Mouse (Mus musculus) myocyte (in vitro differentiated cells): ENCODE measurements around the gene Cyp17a1.

Experiments
- CEBPB ChIP-seq: IDR thresholded peaks from 2 replicates; pipeline ENCODE4 v1.6.1; 2011; ENCODE audit warnings: mild to moderate bottlenecking, moderate library complexity; ENCODE audit not compliant: poor library complexity, insufficient read depth, severe bottlenecking
- E2F4 ChIP-seq: IDR thresholded peaks from one replicate; pipeline ENCODE4 v1.6.1; 2011; ENCODE audit warnings: mild to moderate bottlenecking, control low read depth, moderate library complexity; ENCODE audit not compliant: insufficient read depth
- MAX ChIP-seq: IDR thresholded peaks from one replicate; pipeline ENCODE4 v1.6.1; 2011; ENCODE audit warnings: low read depth, mild to moderate bottlenecking, control low read depth
- MYOD1 ChIP-seq, 3 experiments: IDR thresholded peaks; one replicate each; pipeline ENCODE4 v1.6.1; 2011; ENCODE audit warnings: control low read depth in 2 of 3, low read depth in 2 of 3, mild to moderate bottlenecking in 2 of 3, moderate library complexity in 1 of 3; ENCODE audit not compliant: insufficient read length in 2 of 3, control insufficient read depth in 1 of 3
- MYOG ChIP-seq, 3 experiments: IDR thresholded peaks; one replicate each; pipeline ENCODE4 v1.6.1; 2011; ENCODE audit warnings: control low read depth in 2 of 3, low read depth in 2 of 3, mild to moderate bottlenecking in 2 of 3; ENCODE audit not compliant: insufficient read length in 2 of 3, control insufficient read depth in 1 of 3, insufficient read depth in 1 of 3
- POLR2A ChIP-seq: IDR thresholded peaks from one replicate; pipeline ENCODE4 v1.6.1; 2011; ENCODE audit warnings: low read depth, mild to moderate bottlenecking, control low read depth, moderate library complexity; ENCODE audit not compliant: insufficient read length
- TCF3 ChIP-seq: IDR thresholded peaks from one replicate; pipeline ENCODE4 v1.6.1; 2011; ENCODE audit warnings: low read depth, control low read depth; ENCODE audit not compliant: insufficient read length

DNA sequence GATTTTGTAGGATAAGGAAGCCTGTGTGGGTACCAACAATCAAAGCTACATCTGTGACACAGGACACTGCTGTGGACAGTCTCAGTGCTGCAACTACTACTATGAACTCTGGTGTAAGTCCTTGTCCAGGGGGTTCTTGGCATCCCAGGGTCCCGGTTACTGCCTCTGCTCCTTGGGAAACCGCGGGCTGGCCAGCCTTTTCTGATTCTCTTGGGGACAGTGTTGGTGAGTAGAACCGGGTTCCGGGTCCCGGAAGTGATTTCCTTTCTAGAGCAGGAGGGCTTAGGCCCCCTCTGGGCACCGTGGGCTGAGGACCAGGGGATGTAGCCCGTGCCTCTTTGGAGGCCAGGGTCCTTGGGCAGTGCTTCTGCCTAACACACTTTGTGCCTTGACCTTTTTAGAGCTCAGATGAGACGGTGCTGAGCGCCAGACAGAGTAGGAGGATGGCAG is 28.6 kb downstream of the Cyp17a1 start:
- no peak for TF ChIP-seq POLR2A
- no peak for TF ChIP-seq CEBPB
- no peak for TF ChIP-seq MYOD1 (IDR thresholded peaks at IDR 0.05; ENCODE audit: control insufficient read depth in 1 of 3, insufficient read length in 2 of 3, low read depth in 2 of 3)
- no peak for TF ChIP-seq MAX
- TF ChIP-seq MYOG (IDR thresholded peaks at IDR 0.05; ENCODE audit: control insufficient read depth in 1 of 3, insufficient read depth in 1 of 3, insufficient read length in 2 of 3, low read depth in 2 of 3), result no peak
- no peak for TF ChIP-seq TCF3
- TF ChIP-seq E2F4, result no peak
